Mouse (Mus musculus) lung, postnatal 4 days (tissue): Measurements from ENCODE around the gene Opn1sw.
"Not testable (repeated sequence)": the region's sequence is repeated elsewhere in the genome, so short reads cannot be mapped to it uniquely, and the experiment has no call there.

Experiments
- DNase-seq, 2 experiments: peaks; one replicate each; pipeline ENCODE4 v3.0.0; 2021

The Opn1sw gene

GRCm38 (mm10) chr6:29395910-29396713 is 7.8 kb upstream of the Opn1sw start, which contains the start of gene Ccdc136:
Ccdc136 (plus strand) TSS chr6:29396309.
- peak; percentile 71 to 83 for DNase-seq

DNA sequence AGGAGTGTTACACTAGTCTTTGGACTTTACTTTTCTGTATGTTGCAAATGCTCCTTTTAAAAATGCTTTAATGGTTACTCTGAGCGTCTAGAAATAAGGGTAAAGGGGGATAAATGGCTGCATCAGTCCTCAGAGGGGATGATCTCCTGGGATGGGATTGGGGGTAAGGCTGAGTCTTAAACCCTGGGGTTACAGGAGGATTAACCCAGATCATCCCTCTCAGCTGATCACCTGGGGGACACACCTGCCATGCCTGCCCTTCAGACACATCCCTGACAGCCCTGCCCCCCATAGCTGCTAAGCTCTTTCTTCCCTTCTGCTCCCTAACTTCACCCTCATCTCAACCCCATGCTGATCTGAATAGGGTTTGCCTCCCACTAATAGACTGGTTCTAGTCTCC is 6.0 kb upstream of the Opn1sw start:
- DNase-seq: no peak

GRCm38 (mm10) chr6:29391802-29392201 is 3.5 kb upstream of the Opn1sw start:
- no peak for DNase-seq

DNA sequence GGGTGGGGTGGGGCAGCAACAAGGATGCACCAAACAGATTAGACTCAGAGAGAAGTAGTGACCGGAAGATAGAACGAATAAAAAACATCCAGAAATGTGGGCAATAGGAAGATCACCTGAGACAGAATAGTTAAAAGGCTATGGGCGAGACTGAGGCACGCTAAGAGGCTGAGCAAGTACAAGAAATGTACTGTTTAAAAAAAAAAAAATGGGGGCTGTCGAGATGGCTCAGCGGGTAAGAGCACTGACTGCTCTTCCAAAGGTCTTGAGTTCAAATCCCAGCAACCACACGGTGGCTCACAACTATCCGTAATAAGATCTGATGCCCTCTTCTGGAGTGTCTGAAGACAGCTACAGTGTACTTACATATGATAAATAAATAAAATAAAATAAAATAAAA is 3.0 kb upstream of the Opn1sw start:
- not testable (repeated sequence) for DNase-seq

GRCm38 (mm10) chr6:29390500-29390899 is 2.2 kb upstream of the Opn1sw start:
- DNase-seq: not testable (repeated sequence)

DNA sequence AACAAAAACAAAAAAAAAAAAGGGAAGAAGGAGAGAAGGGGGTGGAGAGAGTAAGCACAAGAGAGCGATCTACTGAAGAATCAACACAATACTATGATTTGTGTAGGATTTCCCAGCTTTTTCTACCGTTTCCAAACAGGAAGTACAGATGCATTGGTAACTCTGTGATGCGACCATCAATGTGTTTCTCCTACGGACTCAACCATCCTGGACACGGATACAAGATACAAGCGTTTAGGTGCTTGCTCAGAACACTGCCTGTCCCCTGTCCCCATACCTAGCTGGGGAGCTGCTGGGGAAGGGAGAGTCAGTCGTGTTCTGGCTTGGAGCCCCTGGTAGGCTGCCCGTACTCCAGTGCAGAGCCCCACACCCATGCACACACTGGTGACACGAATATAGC is 1.2 kb upstream of the Opn1sw start:
- DNase-seq: no peak

DNA sequence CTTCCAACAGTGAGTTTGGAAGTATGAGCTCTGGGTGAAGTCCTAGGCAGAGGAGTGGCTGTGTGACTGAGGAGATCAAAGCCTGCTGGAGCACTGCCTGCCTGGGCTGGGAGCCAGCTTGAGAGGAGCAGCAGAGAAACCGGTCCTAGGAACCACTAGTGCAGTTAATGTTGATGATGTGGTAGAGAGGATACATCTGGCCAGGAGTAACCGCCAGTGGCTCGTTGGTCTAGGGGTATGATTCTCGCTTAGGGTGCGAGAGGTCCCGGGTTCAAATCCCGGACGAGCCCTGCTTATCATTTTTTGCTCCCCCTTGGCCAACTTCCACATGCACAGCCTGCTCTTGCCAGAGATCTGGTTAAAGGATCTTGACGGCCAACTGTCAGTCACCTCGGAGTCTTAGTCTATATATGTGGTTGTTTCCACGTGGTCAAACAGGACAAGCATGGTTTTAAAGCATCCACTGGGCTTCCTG is 375 bp upstream of the Opn1sw start:
- DNase-seq: peak; percentile 89 to 95

- DNase-seq: no peak
Measured at GRCm38 (mm10) chr6:29382442-29382841, 5.8 kb downstream of the Opn1sw start.

DNA sequence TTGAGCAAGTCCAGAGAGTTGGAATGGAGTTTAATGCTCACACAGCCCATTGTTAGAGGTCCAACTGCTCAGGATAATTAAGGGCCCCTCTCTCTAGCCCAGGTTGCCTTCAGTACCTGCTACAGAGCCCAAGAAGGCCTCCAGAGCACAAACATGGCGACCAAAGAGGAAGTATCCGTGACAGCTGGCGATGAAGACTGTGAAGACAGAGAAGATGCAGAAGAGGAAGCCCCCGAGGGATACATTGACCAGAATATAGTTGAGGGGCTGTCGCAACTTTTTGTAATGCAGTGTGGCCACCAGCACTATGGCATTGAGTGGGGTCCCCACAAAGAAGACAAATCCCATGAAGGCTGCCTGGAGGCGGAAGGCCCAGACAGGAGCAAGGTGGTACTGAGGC is 8.3 kb downstream of the Opn1sw start:
- no peak for DNase-seq

DNA sequence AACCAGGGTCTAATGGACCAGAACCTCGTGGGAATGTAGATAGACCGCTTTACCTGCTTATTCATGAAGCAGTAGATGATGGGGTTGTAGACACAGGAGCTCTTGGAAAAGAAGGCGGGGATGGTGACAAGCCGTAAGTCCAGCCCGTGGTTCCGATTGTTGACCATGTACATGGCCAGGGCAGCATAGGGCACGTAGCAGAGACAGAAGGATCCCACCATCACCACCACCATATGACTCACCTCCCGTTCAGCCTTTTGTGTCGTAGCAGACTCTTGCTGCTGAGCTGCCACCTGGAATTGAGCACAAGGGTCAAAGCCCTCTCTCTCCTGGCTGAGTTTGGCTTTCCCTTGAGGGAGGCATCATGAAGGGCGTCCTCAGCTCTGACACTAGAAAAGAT is 9.6 kb downstream of the Opn1sw start:
- no peak for DNase-seq

DNA sequence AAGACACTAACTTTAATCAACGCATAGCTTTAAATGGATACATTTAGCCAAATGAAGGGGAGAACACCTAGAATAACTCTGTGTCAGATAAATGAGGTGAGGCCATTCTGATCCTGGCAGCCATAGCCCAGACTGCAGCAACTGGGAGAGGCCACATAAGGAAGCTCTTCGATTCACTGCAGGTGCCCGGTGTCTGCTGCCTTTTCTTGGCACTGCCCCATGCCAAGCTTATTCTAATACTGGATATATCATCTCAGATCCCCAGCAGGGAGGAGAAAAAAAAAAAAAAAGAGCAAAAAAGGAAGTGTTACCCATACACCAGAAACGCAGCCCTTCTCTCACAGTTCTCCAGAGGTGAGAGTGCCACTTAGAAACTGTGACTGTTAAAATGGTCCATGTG is 10.9 kb downstream of the Opn1sw start:
- no peak for DNase-seq

DNA sequence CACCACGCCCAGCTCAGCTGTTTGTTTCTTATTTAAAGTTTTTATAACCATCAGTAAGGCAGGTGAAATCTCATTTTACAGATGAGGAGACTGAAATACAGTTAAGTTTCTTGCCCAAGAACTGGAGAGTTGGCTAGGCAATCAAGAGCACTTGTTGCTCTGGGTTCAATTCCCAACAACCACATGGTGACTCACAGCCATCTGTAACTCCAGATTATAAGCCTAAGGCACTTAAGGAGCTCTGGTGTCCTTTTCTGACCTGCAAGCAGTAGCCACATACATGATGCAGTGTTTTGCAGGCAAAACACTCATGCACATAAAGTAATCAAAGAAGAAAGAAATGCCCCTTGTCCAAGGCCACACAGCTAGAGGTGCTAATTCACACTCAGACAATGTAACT is 23.0 kb downstream of the Opn1sw start:
- no peak for DNase-seq

- no peak for DNase-seq
Measured at GRCm38 (mm10) chr6:29363129-29363515, 25.1 kb downstream of the Opn1sw start.

DNA sequence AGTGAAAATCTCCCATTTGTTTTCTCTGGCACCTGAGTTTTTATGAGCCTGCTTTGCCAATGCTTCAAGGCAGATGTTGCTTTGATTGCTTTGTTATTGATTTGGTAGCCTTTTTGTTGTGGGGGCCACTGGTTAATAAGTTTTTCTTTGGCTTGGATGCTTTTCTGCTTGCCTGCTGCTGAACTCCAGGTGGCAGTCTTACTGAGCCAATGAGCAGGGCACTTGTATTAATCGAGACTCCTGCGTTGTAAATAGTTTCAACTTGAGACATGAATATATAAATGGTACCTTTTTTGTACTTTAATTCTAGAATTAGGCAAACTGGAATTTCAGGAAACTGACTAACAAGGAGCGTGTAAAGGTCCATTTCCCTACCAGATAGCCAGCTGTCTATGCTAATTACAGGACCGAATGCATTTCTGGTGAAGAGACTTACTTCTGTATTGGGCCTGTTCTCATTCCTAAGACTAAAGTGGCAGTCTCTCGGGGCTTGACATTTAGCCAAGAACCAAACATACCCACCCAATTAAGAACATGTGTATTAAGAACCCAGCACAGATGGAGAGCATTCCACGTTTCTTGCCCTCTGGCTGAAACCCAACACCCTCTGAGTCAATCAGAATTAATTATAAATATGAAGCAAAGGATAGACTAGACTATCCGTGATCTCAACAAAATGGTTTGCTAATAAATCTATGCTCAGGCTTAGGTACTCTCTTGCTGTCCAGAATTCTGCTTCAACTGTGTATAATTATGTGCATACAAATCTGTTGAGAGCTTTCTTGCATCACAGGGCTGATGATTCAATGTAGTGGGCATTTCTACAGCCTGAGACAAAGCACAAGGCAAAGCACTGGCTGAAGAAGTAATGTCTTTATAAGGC is 25.8 kb downstream of the Opn1sw start:
- DNase-seq: no peak

DNA sequence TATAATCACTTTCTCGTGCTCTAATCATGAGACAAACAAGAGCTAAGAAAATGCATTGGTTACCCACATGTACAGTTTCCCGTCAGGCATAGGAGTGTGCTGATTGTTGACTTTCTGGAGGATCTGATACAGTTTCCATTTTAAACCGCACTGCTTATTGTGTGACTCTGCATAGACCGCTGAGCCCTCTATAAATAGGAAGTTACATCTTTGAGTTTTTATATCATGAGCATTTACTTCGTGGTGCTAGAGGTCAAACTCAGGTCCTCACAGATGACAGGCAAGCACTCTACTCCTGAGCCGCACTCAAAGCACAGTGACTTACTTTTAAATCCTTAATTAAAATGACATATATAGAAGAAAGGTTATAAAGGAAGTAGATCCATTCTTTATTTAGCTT is 28.1 kb downstream of the Opn1sw start:
- no peak for DNase-seq

GRCm38 (mm10) chr6:29359386-29359785 is 28.9 kb downstream of the Opn1sw start:
- no peak for DNase-seq

- no peak for DNase-seq
Measured at GRCm38 (mm10) chr6:29352816-29353215, 35.5 kb downstream of the Opn1sw start.

DNA sequence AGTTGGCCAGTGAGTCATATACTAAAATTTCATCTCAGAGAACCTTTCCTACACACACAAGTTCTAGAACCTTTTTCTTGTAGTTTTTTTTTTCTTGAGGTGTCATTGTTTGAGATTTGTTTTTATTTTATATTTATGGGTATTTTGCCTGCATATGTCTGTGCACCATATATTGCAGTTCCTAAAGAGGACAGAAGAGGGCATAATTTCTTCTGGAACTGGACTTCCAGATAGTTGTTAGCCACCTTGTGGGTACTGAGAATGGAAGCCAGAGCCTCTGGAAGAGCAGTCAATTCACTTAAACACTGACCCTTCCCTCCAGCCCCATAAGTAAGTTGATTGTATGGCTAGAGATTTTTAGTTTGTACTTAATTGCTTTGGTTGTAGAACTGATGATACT is 36.7 kb downstream of the Opn1sw start:
- no peak for DNase-seq

DNA sequence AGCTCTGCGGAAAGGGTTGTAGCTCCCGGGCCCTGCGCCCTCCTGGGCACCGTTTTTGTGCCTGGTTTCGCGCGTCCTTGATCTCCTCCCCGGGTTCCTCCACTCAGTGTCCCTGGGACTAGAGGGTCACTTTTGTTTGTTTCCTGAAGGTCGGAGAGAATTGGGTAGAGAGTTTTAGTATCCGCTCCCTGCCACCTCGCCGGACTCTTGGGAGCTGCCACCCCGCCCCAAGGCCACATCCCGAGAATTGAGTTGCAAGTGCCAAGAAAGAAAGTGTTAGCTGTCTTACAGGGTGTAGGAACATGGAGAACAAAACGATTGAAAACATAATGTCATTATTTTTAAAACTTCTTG is 39.9 kb downstream of the Opn1sw start:
- no peak for DNase-seq

DNA sequence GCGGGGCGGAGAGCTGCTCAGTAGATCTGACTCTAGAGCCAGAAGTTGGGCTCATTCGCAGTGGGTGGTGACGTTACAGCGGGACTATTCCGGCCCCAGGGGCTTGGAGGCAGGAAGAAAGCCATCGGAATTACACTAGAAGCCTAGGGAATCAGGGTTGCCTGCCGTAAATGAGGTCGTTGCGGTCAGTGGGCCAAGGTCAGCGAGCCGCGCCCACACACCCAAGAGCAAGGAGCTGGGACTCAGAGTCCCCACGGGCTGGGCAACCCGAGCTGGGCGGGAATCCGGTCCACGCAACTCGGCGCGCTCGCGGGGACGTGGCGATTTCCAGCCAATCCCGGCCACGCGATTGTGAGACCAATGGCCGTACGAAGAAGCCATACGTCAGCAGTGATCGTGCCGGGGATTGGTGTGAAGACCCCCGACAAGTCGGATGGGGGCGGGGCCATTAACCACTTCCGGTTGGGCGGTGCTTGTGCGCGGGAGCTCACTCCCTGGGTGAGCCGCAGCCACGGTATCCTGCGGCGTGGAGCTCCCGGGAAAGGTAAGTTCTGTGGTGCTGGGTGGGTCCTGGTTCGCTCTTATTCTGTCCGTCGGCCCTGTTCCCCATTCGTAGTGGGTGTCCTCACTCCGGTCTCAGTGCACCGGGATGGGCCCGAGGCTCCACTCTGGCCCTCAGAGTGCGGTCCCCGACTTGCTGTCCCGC is 40.5 kb downstream of the Opn1sw start, which contains the start of gene Calu:
Calu (plus strand) TSS at position 405 of the 706 bp plus-strand sequence.
- peak; percentile 99 to 100 for DNase-seq

DNA sequence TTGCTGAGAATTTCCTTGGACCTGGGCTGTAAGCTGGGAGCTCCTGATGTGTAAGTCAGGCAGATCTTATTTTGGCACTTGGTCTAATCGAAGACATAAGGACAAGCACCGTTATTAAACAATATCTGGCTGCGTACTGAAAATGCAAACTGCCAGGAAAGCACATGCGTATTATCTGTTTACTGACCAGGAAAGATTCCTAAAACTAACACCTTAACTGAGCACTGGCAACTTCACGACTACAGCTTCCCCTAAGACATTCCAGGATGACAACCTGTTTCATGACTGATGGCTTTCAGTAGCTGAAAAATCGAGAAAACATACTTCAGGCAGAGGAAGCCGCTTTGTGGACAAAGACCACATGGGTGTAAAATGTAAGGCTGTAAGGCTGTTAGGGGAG is 41.1 kb downstream of the Opn1sw start:
- DNase-seq: no peak

GRCm38 (mm10) chr6:29346512-29346911 is 41.8 kb downstream of the Opn1sw start:
- not testable (repeated sequence) for DNase-seq

GRCm38 (mm10) chr6:29329514-29329913 is 58.8 kb downstream of the Opn1sw start:
- no peak for DNase-seq
